Mouse (Mus musculus) cerebellum, postnatal 25 days (tissue): Measurements from ENCODE around the gene Olfr543.

ENCODE experiments used
- DNase-seq, 2 experiments: peaks; one replicate each; pipeline ENCODE4 v3.0.0; 2021; ENCODE audit warnings: mixed read lengths in 2 of 2

The Olfr543 gene

DNA sequence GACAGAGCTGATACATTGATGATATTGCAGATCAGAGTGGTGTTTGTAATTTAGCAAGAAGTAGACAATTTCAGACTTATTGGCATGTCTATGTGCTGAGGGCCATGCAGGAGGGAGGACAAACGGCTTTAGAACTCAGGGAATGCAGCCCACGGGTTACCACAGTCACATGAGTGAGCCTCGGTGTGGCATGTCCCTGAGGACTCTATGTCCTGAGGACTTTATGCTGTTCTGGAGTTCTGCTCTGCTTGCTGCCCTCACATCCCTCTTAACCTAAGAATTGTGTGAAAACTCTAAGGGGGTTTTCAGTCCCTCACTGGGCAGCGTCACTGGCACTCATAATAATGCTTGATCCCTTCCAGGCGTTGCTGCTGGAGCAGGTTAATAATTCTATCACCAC is 8.8 kb downstream of the Olfr543 start:
- no peak for DNase-seq

DNA sequence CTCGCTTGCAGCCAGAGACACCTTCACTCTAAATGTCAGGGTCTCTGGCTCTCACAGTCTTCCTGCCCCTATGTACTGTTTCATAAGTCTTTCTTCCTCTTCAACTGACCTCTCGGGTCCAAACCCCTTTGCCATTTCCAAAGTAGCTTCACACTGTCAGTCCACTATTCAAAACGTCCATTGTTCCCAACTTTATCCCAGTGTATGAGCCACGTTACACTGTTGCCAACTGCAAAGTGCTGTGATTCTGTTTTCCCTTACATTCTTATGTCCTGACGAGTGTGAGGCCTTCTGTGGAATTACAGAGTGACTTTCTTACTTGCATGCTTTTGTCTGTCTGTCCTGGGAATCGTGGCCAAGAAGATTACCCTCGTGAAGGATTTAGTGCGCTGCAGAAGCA is 13.9 kb downstream of the Olfr543 start:
- DNase-seq, result no peak

DNA sequence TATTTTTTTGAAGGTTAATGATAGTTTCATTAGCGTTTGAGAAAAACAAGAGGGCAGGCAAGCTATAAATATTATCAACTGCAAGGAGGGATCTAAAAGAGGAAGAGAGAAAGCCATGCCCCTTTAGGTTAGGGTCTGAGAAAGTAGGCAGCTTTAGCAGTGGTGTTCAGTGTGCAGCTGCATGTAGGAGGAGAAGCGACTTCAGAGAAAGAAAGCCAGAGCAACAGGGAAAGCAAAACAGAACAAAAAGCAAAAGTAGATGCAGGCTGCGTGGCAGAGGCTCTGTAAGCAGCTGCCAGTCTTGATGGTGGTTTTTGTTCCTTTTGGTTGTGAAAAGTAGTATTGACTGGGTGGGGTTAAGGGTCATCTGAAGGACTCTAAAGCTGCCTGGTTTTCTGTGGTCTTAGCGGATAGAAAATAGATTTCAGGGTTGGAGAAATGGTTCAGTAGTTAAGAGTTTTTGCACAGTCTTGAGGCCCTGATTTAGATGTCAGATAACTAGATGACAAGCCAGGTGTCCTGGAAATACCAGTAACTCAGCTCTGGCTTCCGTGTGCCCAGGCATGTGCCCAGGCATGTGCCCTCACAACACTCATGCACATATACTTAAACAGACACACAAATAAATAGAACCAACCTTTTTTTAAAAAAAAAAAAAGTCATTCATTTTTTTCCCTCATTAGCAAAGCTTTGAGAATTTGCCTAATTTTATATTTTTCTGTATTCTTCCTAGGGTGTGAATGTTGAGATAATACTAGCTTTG is 22.7 kb downstream of the Olfr543 start:
- DNase-seq, result no peak

DNA sequence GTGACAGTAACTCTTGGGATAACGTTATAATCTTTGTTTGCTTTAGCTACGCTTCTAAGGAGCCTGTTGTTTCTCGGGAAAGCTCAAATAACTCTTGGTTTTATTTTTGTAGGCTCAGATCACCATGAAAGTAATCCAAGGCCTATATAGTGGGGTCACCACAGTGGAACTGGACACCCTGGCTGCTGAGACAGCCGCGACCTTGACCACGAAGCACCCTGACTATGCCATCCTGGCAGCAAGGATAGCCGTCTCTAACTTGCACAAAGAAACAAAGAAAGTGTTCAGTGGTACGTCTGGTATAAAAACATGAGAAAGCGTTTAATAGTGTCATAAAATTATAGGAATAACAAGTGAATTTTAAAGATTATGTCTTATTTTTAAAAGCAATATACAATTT is 35.0 kb downstream of the Olfr543 start:
- no peak for DNase-seq

DNA sequence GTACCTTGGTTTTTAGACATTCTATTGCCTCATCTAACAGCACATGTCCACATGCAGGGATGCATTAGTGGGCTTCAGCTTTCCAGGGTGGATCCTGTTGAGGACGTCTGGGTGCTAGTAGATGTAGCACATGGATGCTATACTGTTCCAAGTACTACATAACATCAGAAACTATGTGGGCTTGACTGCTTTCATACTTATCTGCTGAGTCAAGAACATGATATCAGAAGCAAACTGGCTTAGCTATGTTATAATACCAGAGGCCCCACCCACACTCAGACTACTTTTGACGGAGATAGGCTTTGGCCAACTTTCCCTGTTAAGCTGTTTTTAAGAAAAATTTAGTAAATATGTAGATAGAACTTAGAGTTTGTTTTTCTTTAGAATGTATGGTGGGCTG is 37.2 kb downstream of the Olfr543 start:
- no peak for DNase-seq

DNA sequence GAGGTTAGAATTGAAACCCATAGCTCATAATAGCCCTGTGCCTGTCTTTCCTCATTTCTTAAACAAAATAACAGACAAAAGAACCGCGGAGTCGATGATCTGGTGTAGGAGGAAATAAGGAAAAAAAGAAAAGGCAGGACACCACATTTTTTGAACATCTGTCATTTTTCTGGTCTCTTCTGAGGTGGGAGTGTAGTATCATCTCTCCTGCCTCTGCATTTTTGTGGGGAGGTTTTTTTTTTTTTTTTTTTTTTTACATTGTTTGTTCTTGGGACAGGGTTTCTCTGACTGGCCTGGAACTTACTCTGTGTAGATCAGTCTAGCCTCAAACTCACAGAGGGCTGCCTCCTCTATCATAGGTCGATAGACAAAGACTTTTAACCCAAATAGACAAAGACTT is 39.0 kb downstream of the Olfr543 start:
- no peak for DNase-seq

DNA sequence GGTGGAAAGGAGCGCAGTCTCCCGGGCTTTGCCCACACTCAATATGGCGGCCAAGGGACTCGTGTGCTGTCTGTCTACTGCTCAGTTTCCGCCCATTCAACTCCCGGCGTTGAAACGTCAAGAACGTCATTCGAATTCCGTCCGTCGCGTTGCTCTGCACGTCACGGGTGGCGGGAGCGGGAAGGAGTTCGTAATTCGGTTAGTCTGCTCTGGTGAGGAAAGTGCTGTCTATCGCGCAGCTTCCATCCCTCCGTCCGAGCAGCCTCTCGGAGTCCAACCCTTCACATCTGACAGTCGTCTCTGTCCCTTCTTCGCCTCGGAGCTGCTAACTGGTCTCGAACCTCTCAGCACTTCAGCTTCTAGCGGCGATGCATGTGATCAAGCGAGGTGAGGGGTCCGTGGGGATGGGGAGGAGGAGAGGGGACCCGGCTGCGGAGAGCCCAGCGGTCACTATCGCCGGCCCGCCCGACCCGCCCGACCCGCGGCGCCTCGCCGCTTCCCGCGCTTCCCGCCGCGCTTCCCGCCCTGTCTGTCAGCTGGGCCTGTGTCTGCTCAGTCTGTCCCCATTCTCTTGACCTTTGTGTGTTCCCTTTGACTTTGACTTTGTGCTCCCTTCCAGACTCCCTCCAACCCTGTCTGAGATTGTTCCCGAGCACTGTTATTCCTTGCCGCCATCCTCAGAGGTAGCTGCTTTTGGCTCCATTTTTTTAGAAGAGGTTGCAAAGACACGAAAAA is 39.7 kb downstream of the Olfr543 start, which contains the start of gene Rrm1:
TSS of gene Rrm1 (plus strand) at position 39 of the 735 bp plus-strand sequence.
- DNase-seq, result peak; percentile 95

DNA sequence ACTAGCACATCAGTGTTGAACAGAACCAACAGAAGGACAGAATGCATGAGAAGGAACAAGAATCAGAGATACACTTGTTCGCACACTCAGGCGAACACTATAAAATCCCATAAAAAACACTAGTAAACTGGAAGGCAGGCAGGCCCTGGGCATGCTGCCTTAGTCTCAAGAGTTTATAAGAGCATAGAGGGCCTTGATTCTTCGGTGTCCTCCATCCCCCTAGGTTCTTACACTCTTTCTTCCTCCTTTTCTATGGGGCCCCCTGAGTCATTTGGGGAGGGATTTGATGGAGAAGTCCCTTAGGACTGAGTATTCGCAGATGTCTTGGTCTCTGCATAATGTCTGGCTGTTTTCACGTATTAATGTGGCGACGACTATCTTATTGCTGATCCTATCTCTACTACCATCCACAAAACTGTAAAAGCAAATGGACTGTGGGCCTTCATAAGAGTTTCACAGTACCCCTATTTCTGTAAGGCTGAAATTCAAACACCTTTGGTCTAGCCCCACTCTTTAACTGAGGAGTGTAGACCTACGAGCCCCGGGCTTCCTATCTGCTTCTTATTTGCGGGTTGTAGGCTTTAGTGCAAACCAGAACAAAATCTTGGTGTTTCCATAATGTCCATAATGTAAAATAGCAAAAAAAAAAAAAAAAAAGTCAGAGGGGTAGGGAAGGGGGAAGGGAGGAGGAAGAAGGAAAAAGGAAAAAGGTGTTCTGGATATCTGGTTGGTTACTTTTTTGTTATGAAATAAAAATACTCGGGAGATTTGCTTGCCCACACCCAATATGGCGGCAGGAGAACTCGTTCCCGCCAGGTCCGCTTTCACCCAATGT is 40.4 kb downstream of the Olfr543 start:
- DNase-seq, result no peak

DNA sequence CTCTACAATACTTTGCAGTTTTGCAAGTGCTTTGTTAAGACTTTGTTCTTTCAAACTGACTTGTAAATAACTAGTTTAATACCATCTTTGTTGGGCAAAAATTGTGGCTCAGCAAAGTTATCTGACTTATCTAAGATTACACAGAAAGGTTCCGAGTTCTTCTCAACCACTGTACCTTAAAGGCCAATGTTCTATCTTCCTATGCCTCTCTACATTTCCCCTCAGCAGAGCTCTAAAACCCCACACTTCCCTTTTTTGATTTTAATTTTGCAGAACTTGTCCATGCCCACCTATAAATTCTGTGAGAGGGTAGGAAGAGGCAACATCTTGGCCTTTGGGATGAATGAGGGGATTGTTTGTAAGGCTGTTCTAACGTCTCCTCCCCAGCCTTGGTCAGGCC is 47.1 kb downstream of the Olfr543 start:
- DNase-seq, result no peak
